In genomic region chr13:54616998-54617397, GRCm38 (mm10) we compare ENCODE assay signal across 20 mouse cellular contexts. TPM values are rescaled to one million over a fixed set of nuclear protein-coding genes. Genes with fewer than 3 reads are reported as not detected.
DNase-seq lines count a peak whose midpoint lies in the region; ATAC-seq and TF ChIP-seq lines count a peak whose summit lies in the region.
"Had no signal": no experiment of that assay in that cellular context is flagged by ENCODE, and none has a peak within 500 bp of the region (broad histone marks: within the 10 kb centered on the region; RNA-seq: fewer than 3 reads in every experiment).

No protein-coding gene starts in this region.

- H3K4me1 ChIP-seq in heart, postnatal 0 days (ENCODE audit: control insufficient read depth, insufficient read depth) = no peaks in the 10 kb centered on the region
- no peaks in the 10 kb centered on the region for H3K4me1 ChIP-seq in lung, postnatal 0 days (ENCODE audit: insufficient read depth, low read depth, low read length)
- peaks cover 0 to 4% of the 10 kb centered on the region in 2 experiments; a peak in 1 of 4 replicates for H3K4me1 ChIP-seq in ES-E14 (ENCODE audit: control insufficient read depth in 2 of 2, insufficient read depth in 2 of 2, low read length in 2 of 2, poor library complexity in 1 of 2)
- H3K4me1 ChIP-seq: forebrain, embryonic 13.5 days; heart, embryonic 15.5 days; limb, embryonic 13.5 days; midbrain, embryonic 13.5 days; stomach, embryonic 15.5 days had no signal

- TF ChIP-seq EP300 in heart, postnatal 0 days (IDR thresholded peaks at IDR 0.05; ENCODE audit: low read depth) = no peak
- TF ChIP-seq EP300 in lung, postnatal 0 days (IDR thresholded peaks at IDR 0.05) = no peak

- in situ Hi-C loops in ES-E14 (cut with MboI; ENCODE audit: low sequenced_read_pairs in 2 of 2, unreplicated experiment in 2 of 2) = no loop called here

- no peak overlapping the region for H3K27ac ChIP-seq in heart, postnatal 0 days (ENCODE audit: low read depth)
- H3K27ac ChIP-seq in lung, postnatal 0 days (ENCODE audit: low read length) = no peak overlapping the region
- peak overlapping the region; percentile 36; the same call in 1 of the 2 replicates for H3K27ac ChIP-seq in ES-E14 (ENCODE audit: insufficient read depth, low read depth, low read length, poor library complexity, severe bottlenecking)
- H3K27ac ChIP-seq: forebrain, embryonic 13.5 days; heart, embryonic 15.5 days; limb, embryonic 13.5 days; midbrain, embryonic 13.5 days; stomach, embryonic 15.5 days had no signal

- WGBS in heart, postnatal 0 days = 56% methylated on average over 6 of the region's 6 CpGs
- 62% methylated on average over 6 of the region's 6 CpGs for WGBS in lung, postnatal 0 days

- H3K36me3 ChIP-seq in heart, postnatal 0 days (replicated peaks; ENCODE audit: control insufficient read depth, insufficient read depth, low read length) = no peaks in the 10 kb centered on the region
- H3K36me3 ChIP-seq in lung, postnatal 0 days (ENCODE audit: insufficient read depth, low read length) = no peaks in the 10 kb centered on the region
- no peaks in the 10 kb centered on the region for H3K36me3 ChIP-seq in ES-E14 (ENCODE audit: control insufficient read depth, insufficient read depth, low read length, poor library complexity, severe bottlenecking)
- H3K36me3 ChIP-seq: heart, embryonic 15.5 days; limb, embryonic 13.5 days; midbrain, embryonic 13.5 days; stomach, embryonic 15.5 days had no signal

- intact Hi-C loops in heart, postnatal 25 days (cut with DNase I) = no loop called here

- H3K9me3 ChIP-seq in heart, postnatal 0 days (replicated peaks; ENCODE audit: control insufficient read depth, low read length) = no peaks in the 10 kb centered on the region
- no peaks in the 10 kb centered on the region for H3K9me3 ChIP-seq in lung, postnatal 0 days (ENCODE audit: low read length)
- H3K9me3 ChIP-seq in ES-E14 (ENCODE audit: control insufficient read depth, insufficient read depth, low read depth, low read length) = no peaks in the 10 kb centered on the region
- H3K9me3 ChIP-seq: forebrain, embryonic 13.5 days; heart, embryonic 15.5 days; limb, embryonic 13.5 days; midbrain, embryonic 13.5 days; stomach, embryonic 15.5 days had no signal

- TF ChIP-seq CTCF in heart, postnatal 0 days (IDR thresholded peaks at IDR 0.05; ENCODE audit: low read depth) = peak; percentile 27; the same call in 1 of the 2 replicates
- peak; percentile 43 for TF ChIP-seq CTCF in lung, postnatal 0 days (IDR thresholded peaks at IDR 0.05)

- no peak overlapping the region for H3K9ac ChIP-seq in heart, postnatal 0 days (replicated peaks; ENCODE audit: low read depth, low read length)
- no peak overlapping the region for H3K9ac ChIP-seq in lung, postnatal 0 days (replicated peaks; ENCODE audit: low read depth)
- no peak overlapping the region for H3K9ac ChIP-seq in ES-E14 (ENCODE audit: insufficient read depth, low read depth, low read length, poor library complexity, severe bottlenecking)
- H3K9ac ChIP-seq: forebrain, embryonic 13.5 days; heart, embryonic 15.5 days; limb, embryonic 13.5 days; midbrain, embryonic 13.5 days; stomach, embryonic 15.5 days had no signal

- no peak overlapping the region for H3K4me3 ChIP-seq in heart, postnatal 0 days (ENCODE audit: low read depth, low read length)
- H3K4me3 ChIP-seq in lung, postnatal 0 days (ENCODE audit: low read depth, low read length) = no peak overlapping the region
- H3K4me3 ChIP-seq in ES-E14 (ENCODE audit: insufficient read depth in 1 of 2, low read depth in 1 of 2, low read length in 2 of 2, poor library complexity in 1 of 2, severe bottlenecking in 1 of 2) = no peak overlapping the region
- H3K4me3 ChIP-seq: forebrain, embryonic 13.5 days; heart, embryonic 15.5 days; limb, embryonic 13.5 days; midbrain, embryonic 13.5 days; stomach, embryonic 15.5 days had no signal

- H3K27me3 ChIP-seq in heart, postnatal 0 days (ENCODE audit: control insufficient read depth, insufficient read depth, low read length) = no peaks in the 10 kb centered on the region
- no peaks in the 10 kb centered on the region for H3K27me3 ChIP-seq in lung, postnatal 0 days (replicated peaks; ENCODE audit: insufficient read depth, low read length)
- H3K27me3 ChIP-seq: forebrain, embryonic 13.5 days; heart, embryonic 15.5 days; limb, embryonic 13.5 days; stomach, embryonic 15.5 days had no signal

- H3K4me2 ChIP-seq in heart, postnatal 0 days (ENCODE audit: low read depth, low read length) = no peak overlapping the region
- H3K4me2 ChIP-seq in lung, postnatal 0 days (replicated peaks; ENCODE audit: low read depth, low read length) = no peak overlapping the region
- H3K4me2 ChIP-seq: forebrain, embryonic 13.5 days; heart, embryonic 15.5 days; limb, embryonic 13.5 days; midbrain, embryonic 13.5 days; stomach, embryonic 15.5 days had no signal

- no peak for ATAC-seq in heart, postnatal 0 days (ENCODE audit: insufficient read depth, low read depth)
- no peak for ATAC-seq in lung, postnatal 0 days
- ATAC-seq in megakaryocyte-erythroid progenitor cell, adult 5-6 weeks (replicated peaks; ENCODE audit: low FRiP score, low TSS enrichment, poor library complexity, severe bottlenecking) = peak; percentile 61; the same call in 1 of the 2 replicates
- ATAC-seq: forebrain, embryonic 13.5 days; intestine, embryonic 16.5 days; midbrain, embryonic 13.5 days had no signal

- DNase-seq in heart, postnatal 0 days (ENCODE audit: low spot score) = no peak
- no peak for DNase-seq in heart, postnatal 25 days (ENCODE audit: low spot score)
- no peak for DNase-seq in lung, postnatal 0 days (ENCODE audit: low spot score)
- DNase-seq in lung, postnatal 36 days = no peak
- no peak for DNase-seq in ES-E14 (ENCODE audit: low read depth, low spot score)
- no peak for DNase-seq in frontal cortex, postnatal 36 days (ENCODE audit: low spot score in 2 of 2)
- DNase-seq in urinary bladder, postnatal 25 days (ENCODE audit: low spot score) = no peak
- DNase-seq: adrenal gland, adult 8-10 months; cerebellum, postnatal 14 days; heart, adult 11 months; kidney, postnatal 14 days; lung, adult 18-20 months; spleen, adult 18-20 months had no signal

TF ChIP-seq in ES-E14, 5 proteins besides CTCF, POLR2A, EP300 and RAD21:
- TF ChIP-seq HCFC1 (IDR thresholded peaks at IDR 0.05; ENCODE audit: borderline replicate concordance, insufficient read depth, low read length) (no peak), CHD2 (IDR thresholded peaks at IDR 0.05; ENCODE audit: low read depth, low read length) (no peak), ZC3H11A (IDR thresholded peaks at IDR 0.05; ENCODE audit: borderline replicate concordance, low read depth, low read length) (no peak), MAFK (IDR thresholded peaks at IDR 0.05; ENCODE audit: insufficient read depth, low read depth, low read length) (no peak), ZNF384 (IDR thresholded peaks at IDR 0.05; ENCODE audit: low read depth, low read length) (no peak)
TF ChIP-seq in ES-E14: peak in this region for 0.

RNA-seq across cellular contexts. Expression of gene Faf2, which starts 4.6 kb away (rescaled TPM):
- total RNA-seq in heart, postnatal 0 days (2014; rRNA removed; ENCODE audit: low replicate concordance) = 32.1 and 48.9 TPM in 2 replicates
- 27.2 and 29.2 TPM in 2 replicates for polyA plus RNA-seq in heart, postnatal 0 days (2015; fragmentation: Nextera tagmentation; extraction: Ambion mirVana)
- total RNA-seq in heart, postnatal 25 days (2021) = 10 to 100 TPM; 20.0 to 23.3 TPM
- 52.1 and 53.7 TPM in 2 replicates for polyA plus RNA-seq in lung, postnatal 0 days (2015; fragmentation: Nextera tagmentation; extraction: Ambion mirVana)
- 76.3 and 108 TPM in 2 replicates for total RNA-seq in ES-E14 (2012; rRNA removed)
- 42.6 and 46.2 TPM in 2 replicates for total RNA-seq in megakaryocyte-erythroid progenitor cell, adult 5-6 weeks (2014; fragmentation: Nextera tagmentation)
- total RNA-seq in megakaryocyte-erythroid progenitor cell, adult 5-6 weeks (2017) = 43.6 and 44.7 TPM in 2 replicates

RNA-seq across cellular contexts. Expression of gene Cltb, which starts 5.9 kb away (rescaled TPM):
- 32.1 and 43.6 TPM in 2 replicates for total RNA-seq in heart, postnatal 0 days (2014; rRNA removed; ENCODE audit: low replicate concordance)
- polyA plus RNA-seq in heart, postnatal 0 days (2015; fragmentation: Nextera tagmentation; extraction: Ambion mirVana) = 66.0 and 66.2 TPM in 2 replicates
- 10 to 100 TPM; 92.6 to 99.7 TPM for total RNA-seq in heart, postnatal 25 days (2021)
- 104 and 118 TPM in 2 replicates for polyA plus RNA-seq in lung, postnatal 0 days (2015; fragmentation: Nextera tagmentation; extraction: Ambion mirVana)
- 49.5 and 75.1 TPM in 2 replicates for total RNA-seq in ES-E14 (2012; rRNA removed)
- total RNA-seq in megakaryocyte-erythroid progenitor cell, adult 5-6 weeks (2014; fragmentation: Nextera tagmentation) = 12.1 and 15.2 TPM in 2 replicates
- total RNA-seq in megakaryocyte-erythroid progenitor cell, adult 5-6 weeks (2017) = 20.0 and 26.3 TPM in 2 replicates

RNA-seq across cellular contexts. Expression of gene Higd2a, which starts 27.0 kb away (rescaled TPM):
- total RNA-seq in heart, postnatal 0 days (2014; rRNA removed; ENCODE audit: low replicate concordance) = 262 and 392 TPM in 2 replicates
- 496 and 515 TPM in 2 replicates for polyA plus RNA-seq in heart, postnatal 0 days (2015; fragmentation: Nextera tagmentation; extraction: Ambion mirVana)
- 100 to 1,000 TPM; 202 to 205 TPM for total RNA-seq in heart, postnatal 25 days (2021)
- polyA plus RNA-seq in lung, postnatal 0 days (2015; fragmentation: Nextera tagmentation; extraction: Ambion mirVana) = 243 and 247 TPM in 2 replicates
- total RNA-seq in ES-E14 (2012; rRNA removed) = 108 and 156 TPM in 2 replicates
- total RNA-seq in megakaryocyte-erythroid progenitor cell, adult 5-6 weeks (2014; fragmentation: Nextera tagmentation) = 101 and 117 TPM in 2 replicates
- total RNA-seq in megakaryocyte-erythroid progenitor cell, adult 5-6 weeks (2017) = 24.4 and 40.6 TPM in 2 replicates

RNA-seq across cellular contexts. Expression of gene Nop16, which starts 27.1 kb away (rescaled TPM):
- 12.1 and 22.9 TPM in 2 replicates for total RNA-seq in heart, postnatal 0 days (2014; rRNA removed; ENCODE audit: low replicate concordance)
- polyA plus RNA-seq in heart, postnatal 0 days (2015; fragmentation: Nextera tagmentation; extraction: Ambion mirVana) = 29.9 and 30.0 TPM in 2 replicates
- total RNA-seq in heart, postnatal 25 days (2021) = 10 to 100 TPM; 15.2 to 15.6 TPM
- 29.4 and 31.0 TPM in 2 replicates for polyA plus RNA-seq in lung, postnatal 0 days (2015; fragmentation: Nextera tagmentation; extraction: Ambion mirVana)
- total RNA-seq in ES-E14 (2012; rRNA removed) = 53.2 and 65.5 TPM in 2 replicates
- total RNA-seq in megakaryocyte-erythroid progenitor cell, adult 5-6 weeks (2014; fragmentation: Nextera tagmentation) = 57.6 and 76.1 TPM in 2 replicates
- total RNA-seq in megakaryocyte-erythroid progenitor cell, adult 5-6 weeks (2017) = 66.3 and 124 TPM in 2 replicates

RNA-seq across cellular contexts. Expression of gene Arl10, which starts 42.2 kb away (rescaled TPM):
- total RNA-seq in heart, postnatal 0 days (2014; rRNA removed; ENCODE audit: low replicate concordance) = 13.6 and 85.9 TPM in 2 replicates
- polyA plus RNA-seq in heart, postnatal 0 days (2015; fragmentation: Nextera tagmentation; extraction: Ambion mirVana) = 9.4 and 10.7 TPM in 2 replicates
- 1 to 10 TPM; 4.5 to 6.1 TPM for total RNA-seq in heart, postnatal 25 days (2021)
- 19.1 and 21.4 TPM in 2 replicates for polyA plus RNA-seq in lung, postnatal 0 days (2015; fragmentation: Nextera tagmentation; extraction: Ambion mirVana)
- 38.3 and 51.0 TPM in 2 replicates for total RNA-seq in ES-E14 (2012; rRNA removed)
- total RNA-seq in megakaryocyte-erythroid progenitor cell, adult 5-6 weeks (2014; fragmentation: Nextera tagmentation) = 9.0 and 16.5 TPM in 2 replicates
- total RNA-seq in megakaryocyte-erythroid progenitor cell, adult 5-6 weeks (2017) = not detected in 2 replicates
